Mouse (Mus musculus): Measurements from ENCODE around the gene Prss57.

Gene Prss57

GRCm38 (mm10) chr10:79790861-79791260 lies at the start of gene Prss57:
Gene Prss57 (minus strand): TSS chr10:79790961.
- Histone ChIP-seq H3K4me3 (replicated peaks; ENCODE audit: low read length) (no peak within 1 kb of the TSS), H3K27me3 (ENCODE audit: insufficient read depth, low read length) (peaks cover 38% of the 10 kb centered on the region), H3K36me3 (ENCODE audit: insufficient read depth, low read length) (no peaks in the 10 kb centered on the region), H3K9me3 (ENCODE audit: low read length) (no peaks in the 10 kb centered on the region), H3K4me1 (replicated peaks; ENCODE audit: low read depth, low read length) (peaks cover 29% of the 10 kb centered on the region)
- TF ChIP-seq NANOG (IDR thresholded peaks at IDR 0.05; ENCODE audit: borderline replicate concordance, low read length) (no peak), CTCF (conservative IDR thresholded peaks at IDR 0.05; ENCODE audit: low read length) (no peak), POU5F1 (IDR thresholded peaks at IDR 0.05; ENCODE audit: borderline replicate concordance, low read length) (no peak)

GRCm38 (mm10) chr10:79840091-79840490 lies 49.3 kb upstream of the Prss57 start:
- TF ChIP-seq POU5F1 (IDR thresholded peaks at IDR 0.05; ENCODE audit: borderline replicate concordance, low read length) (no peak), CTCF (conservative IDR thresholded peaks at IDR 0.05; ENCODE audit: low read length) (no peak), NANOG (IDR thresholded peaks at IDR 0.05; ENCODE audit: borderline replicate concordance, low read length) (no peak)
- no peaks in the 10 kb centered on the region for H3K9me3 ChIP-seq (ENCODE audit: low read length)
- H3K36me3 ChIP-seq (ENCODE audit: insufficient read depth, low read length): no peaks in the 10 kb centered on the region
- H3K4me3 ChIP-seq (replicated peaks; ENCODE audit: low read length): peak overlapping the region; percentile 62
- peaks cover 51% of the 10 kb centered on the region for H3K4me1 ChIP-seq (replicated peaks; ENCODE audit: low read depth, low read length)
- peaks cover 7% of the 10 kb centered on the region for H3K27me3 ChIP-seq (ENCODE audit: insufficient read depth, low read length)

- H3K4me1 ChIP-seq (replicated peaks; ENCODE audit: low read depth, low read length): peaks cover 34% of the 10 kb centered on the region
These were observed 47.4 kb upstream of the Prss57 start for GRCm38 (mm10) chr10:79838151-79838550.

DNA sequence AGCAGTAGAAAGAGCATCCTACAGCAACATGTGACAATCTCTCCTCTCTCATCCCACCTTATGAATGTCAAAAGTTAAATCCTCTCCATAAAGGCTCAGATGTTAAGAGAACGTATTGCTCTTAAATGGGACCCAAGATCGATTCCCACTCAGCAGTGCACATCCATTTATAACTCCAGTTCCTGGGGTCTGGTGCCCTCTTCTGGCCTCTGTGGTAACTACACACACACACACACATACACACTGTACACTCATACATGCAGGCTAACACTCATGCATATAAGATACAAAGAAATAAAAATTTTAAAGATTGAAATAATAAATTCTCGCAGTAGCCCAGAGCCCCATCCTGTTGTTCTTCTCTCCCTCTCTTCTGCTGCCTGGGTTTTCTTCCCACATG lies 46.2 kb upstream of the Prss57 start:
- peaks cover 21% of the 10 kb centered on the region for H3K4me1 ChIP-seq (replicated peaks; ENCODE audit: low read depth, low read length)
- H3K36me3 ChIP-seq (ENCODE audit: insufficient read depth, low read length): no peaks in the 10 kb centered on the region
- H3K27me3 ChIP-seq (ENCODE audit: insufficient read depth, low read length): peaks cover 7% of the 10 kb centered on the region
- TF ChIP-seq NANOG (IDR thresholded peaks at IDR 0.05; ENCODE audit: borderline replicate concordance, low read length): no peak
- no peak for TF ChIP-seq POU5F1 (IDR thresholded peaks at IDR 0.05; ENCODE audit: borderline replicate concordance, low read length)
- peak; percentile 76 for TF ChIP-seq CTCF (conservative IDR thresholded peaks at IDR 0.05; ENCODE audit: low read length)
- peaks cover 11% of the 10 kb centered on the region for H3K9me3 ChIP-seq (ENCODE audit: low read length)
- no peak overlapping the region for H3K4me3 ChIP-seq (replicated peaks; ENCODE audit: low read length)

More at GRCm38 (mm10) chr10:79838151-79838550, 47.4 kb upstream of the Prss57 start:
- peaks cover 11% of the 10 kb centered on the region for H3K9me3 ChIP-seq (ENCODE audit: low read length)
- TF ChIP-seq POU5F1 (IDR thresholded peaks at IDR 0.05; ENCODE audit: borderline replicate concordance, low read length) (no peak), CTCF (conservative IDR thresholded peaks at IDR 0.05; ENCODE audit: low read length) (no peak), NANOG (IDR thresholded peaks at IDR 0.05; ENCODE audit: borderline replicate concordance, low read length) (no peak)
- peaks cover 7% of the 10 kb centered on the region for H3K27me3 ChIP-seq (ENCODE audit: insufficient read depth, low read length)
- H3K4me3 ChIP-seq (replicated peaks; ENCODE audit: low read length): no peak overlapping the region
- no peaks in the 10 kb centered on the region for H3K36me3 ChIP-seq (ENCODE audit: insufficient read depth, low read length)

DNA sequence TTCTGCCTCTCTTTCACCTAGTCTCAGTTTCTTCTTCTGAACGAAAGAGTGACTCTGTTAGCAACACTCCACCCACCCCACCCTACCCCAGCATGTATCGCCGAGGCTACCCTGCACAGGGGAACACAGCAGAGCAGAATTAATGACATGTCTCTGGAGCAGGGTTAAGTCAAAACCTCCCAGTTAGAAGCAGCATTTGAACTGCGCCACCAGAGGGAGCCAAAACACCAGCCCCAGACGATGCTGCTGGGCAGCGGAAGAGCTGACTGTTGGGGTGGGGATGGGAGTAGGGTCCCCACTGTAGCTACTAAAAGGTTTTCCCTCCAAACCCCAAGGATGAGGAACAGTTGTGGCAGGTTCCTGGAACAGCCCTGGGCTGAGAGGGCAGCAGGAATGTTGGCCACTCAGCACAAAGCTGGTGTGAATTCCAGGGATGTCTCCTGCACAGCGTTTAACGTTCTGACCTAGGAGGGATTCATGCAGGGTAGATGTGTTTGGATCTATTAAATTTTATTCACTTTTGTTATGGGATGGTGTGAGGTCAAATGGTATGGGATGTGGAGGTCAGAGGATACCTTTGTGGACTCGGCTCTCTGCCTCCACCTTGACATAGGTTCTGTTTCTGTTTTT lies 44.1 kb upstream of the Prss57 start:
- H3K4me3 ChIP-seq (replicated peaks; ENCODE audit: low read length): no peak overlapping the region
- TF ChIP-seq CTCF (conservative IDR thresholded peaks at IDR 0.05; ENCODE audit: low read length) (peak; percentile 88), POU5F1 (IDR thresholded peaks at IDR 0.05; ENCODE audit: borderline replicate concordance, low read length) (no peak)
- peaks cover 9% of the 10 kb centered on the region for H3K4me1 ChIP-seq (replicated peaks; ENCODE audit: low read depth, low read length)
- no peaks in the 10 kb centered on the region for H3K36me3 ChIP-seq (ENCODE audit: insufficient read depth, low read length)
- H3K27me3 ChIP-seq (ENCODE audit: insufficient read depth, low read length): peaks cover 12% of the 10 kb centered on the region
- H3K9me3 ChIP-seq (ENCODE audit: low read length): peaks cover 11% of the 10 kb centered on the region

GRCm38 (mm10) chr10:79832786-79833181 lies 42.0 kb upstream of the Prss57 start:
- Histone ChIP-seq H3K9me3 (ENCODE audit: low read length) (peaks cover 11% of the 10 kb centered on the region), H3K36me3 (ENCODE audit: insufficient read depth, low read length) (no peaks in the 10 kb centered on the region), H3K4me1 (replicated peaks; ENCODE audit: low read depth, low read length) (peaks cover 12% of the 10 kb centered on the region), H3K4me3 (replicated peaks; ENCODE audit: low read length) (no peak overlapping the region), H3K27me3 (ENCODE audit: insufficient read depth, low read length) (peaks cover 7% of the 10 kb centered on the region)
- TF ChIP-seq POU5F1 (IDR thresholded peaks at IDR 0.05; ENCODE audit: borderline replicate concordance, low read length) (no peak), CTCF (conservative IDR thresholded peaks at IDR 0.05; ENCODE audit: low read length) (no peak)

- H3K4me3 ChIP-seq (replicated peaks; ENCODE audit: low read length): no peak overlapping the region
- H3K9me3 ChIP-seq (ENCODE audit: low read length): peaks cover 11% of the 10 kb centered on the region
- peaks cover 10% of the 10 kb centered on the region for H3K27me3 ChIP-seq (ENCODE audit: insufficient read depth, low read length)
- no peaks in the 10 kb centered on the region for H3K36me3 ChIP-seq (ENCODE audit: insufficient read depth, low read length)
- peaks cover 12% of the 10 kb centered on the region for H3K4me1 ChIP-seq (replicated peaks; ENCODE audit: low read depth, low read length)
- TF ChIP-seq CTCF (conservative IDR thresholded peaks at IDR 0.05; ENCODE audit: low read length): no peak
- no peak for TF ChIP-seq POU5F1 (IDR thresholded peaks at IDR 0.05; ENCODE audit: borderline replicate concordance, low read length)
- TF ChIP-seq NANOG (IDR thresholded peaks at IDR 0.05; ENCODE audit: borderline replicate concordance, low read length): no peak
These were observed 41.4 kb upstream of the Prss57 start for GRCm38 (mm10) chr10:79832026-79832785.

DNA sequence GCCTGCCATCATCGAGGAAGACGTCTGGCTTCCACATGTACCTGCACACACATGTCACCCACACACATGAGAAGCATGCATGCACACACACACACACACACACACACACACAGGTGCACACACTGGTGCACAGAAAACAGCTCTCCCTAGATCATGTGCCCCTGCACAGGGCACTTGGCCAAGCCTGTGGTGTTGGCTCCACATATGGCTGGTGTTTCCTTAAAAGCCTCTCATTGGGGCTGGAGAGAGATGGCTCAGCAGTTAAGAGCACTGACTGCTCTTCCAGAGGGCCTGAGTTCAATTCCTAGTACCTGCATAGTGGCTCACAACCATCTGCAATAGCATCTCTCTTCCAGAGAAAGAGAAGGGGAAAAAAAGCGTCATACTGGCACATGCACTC lies 40.8 kb upstream of the Prss57 start:
- Histone ChIP-seq H3K4me3 (replicated peaks; ENCODE audit: low read length) (no peak overlapping the region), H3K36me3 (ENCODE audit: insufficient read depth, low read length) (no peaks in the 10 kb centered on the region), H3K9me3 (ENCODE audit: low read length) (peaks cover 11% of the 10 kb centered on the region), H3K4me1 (replicated peaks; ENCODE audit: low read depth, low read length) (peaks cover 12% of the 10 kb centered on the region), H3K27me3 (ENCODE audit: insufficient read depth, low read length) (peaks cover 11% of the 10 kb centered on the region)
- TF ChIP-seq NANOG (IDR thresholded peaks at IDR 0.05; ENCODE audit: borderline replicate concordance, low read length) (no peak), CTCF (conservative IDR thresholded peaks at IDR 0.05; ENCODE audit: low read length) (no peak), POU5F1 (IDR thresholded peaks at IDR 0.05; ENCODE audit: borderline replicate concordance, low read length) (no peak)
